Mouse (Mus musculus) urinary bladder, adult 2 months (tissue): Measurements from ENCODE around the gene Sirt3. TPM values are rescaled to one million over a fixed set of nuclear protein-coding genes. Genes with fewer than 3 reads are reported as not detected.
A peak's percentile ranks its signal among the peaks of the same experiment; 100 is the strongest.

Experiments used
- DNase-seq: peaks from one replicate; pipeline ENCODE4 v3.0.0; 2022; ENCODE audit warnings: low spot score
- polyA plus RNA-seq: library from polyadenylated mRNA; depleted of rRNA; stranded (reverse); fragments of >200 nt; gene quantifications from 2 replicates; pipeline ENCODE4 v1.2.3, GENCODE M21; 2012; rRNA removed

The Sirt3 gene
- 32.4 and 38.5 TPM in 2 replicates for polyA plus RNA-seq

DNA sequence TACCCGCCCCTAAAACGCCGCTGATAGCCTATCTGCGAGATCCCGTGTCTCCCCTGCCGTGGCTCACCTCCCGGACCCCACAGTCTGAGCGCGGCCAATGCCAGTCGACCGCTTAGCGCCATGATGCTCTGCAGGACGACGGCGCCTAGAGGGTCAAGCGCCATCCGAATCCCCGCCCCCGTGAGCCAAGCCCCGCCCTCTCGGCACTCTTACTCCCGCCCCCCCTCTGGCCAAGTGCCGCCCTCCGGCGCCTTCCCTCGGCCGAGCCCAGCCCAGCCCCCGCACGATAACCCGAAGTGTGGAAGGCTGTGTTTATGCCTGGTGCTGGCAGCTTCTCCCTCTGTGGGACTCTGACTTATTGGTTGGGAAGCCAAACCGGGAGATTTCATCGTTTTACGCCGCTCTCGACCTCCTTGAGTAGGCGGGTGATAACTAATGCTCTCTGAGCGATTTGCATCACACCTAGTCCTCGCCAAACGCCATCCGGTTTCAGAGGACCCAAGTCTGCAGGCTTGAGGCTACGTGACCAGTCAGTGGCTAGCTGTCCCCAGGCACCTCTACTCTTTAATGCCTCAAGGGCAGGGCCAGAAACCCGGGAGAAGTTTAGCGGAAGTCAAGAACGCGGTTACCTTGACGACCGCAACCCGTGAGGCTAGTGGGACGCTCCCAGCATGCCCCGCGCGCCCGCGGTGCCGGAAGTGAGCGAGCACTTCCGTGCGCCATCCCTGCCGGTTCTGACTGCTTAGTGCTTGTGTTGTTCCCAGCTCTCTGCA, at the start of gene Sirt3, which contains the start of gene Psmd13:
Sirt3 (minus strand) TSS at position 614 of the 773 bp plus-strand sequence.
Psmd13 (plus strand) TSS at position 273 of the 773 bp plus-strand sequence.
- DNase-seq, result peak; percentile 81

DNA sequence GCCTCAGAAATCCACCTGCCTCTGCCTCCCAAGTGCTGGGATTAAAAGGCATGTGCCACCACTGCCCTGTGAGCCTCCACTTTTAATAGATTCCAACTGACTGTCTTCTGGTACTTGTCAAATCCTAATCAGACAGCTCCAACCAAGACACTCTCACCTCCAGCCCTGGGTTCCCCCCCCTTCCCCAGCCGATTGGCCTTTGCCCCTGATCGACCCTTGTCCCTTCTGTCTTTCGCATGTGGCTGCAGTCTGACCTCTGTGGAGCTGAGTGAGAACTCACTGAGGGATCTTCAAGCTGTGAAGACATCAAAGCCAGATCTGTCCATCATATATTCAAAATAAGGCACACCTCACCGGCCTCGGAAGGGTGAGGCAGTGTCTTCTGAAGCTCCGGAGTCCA, 45.1 kb upstream of the Sirt3 start:
- DNase-seq, result no peak

DNA sequence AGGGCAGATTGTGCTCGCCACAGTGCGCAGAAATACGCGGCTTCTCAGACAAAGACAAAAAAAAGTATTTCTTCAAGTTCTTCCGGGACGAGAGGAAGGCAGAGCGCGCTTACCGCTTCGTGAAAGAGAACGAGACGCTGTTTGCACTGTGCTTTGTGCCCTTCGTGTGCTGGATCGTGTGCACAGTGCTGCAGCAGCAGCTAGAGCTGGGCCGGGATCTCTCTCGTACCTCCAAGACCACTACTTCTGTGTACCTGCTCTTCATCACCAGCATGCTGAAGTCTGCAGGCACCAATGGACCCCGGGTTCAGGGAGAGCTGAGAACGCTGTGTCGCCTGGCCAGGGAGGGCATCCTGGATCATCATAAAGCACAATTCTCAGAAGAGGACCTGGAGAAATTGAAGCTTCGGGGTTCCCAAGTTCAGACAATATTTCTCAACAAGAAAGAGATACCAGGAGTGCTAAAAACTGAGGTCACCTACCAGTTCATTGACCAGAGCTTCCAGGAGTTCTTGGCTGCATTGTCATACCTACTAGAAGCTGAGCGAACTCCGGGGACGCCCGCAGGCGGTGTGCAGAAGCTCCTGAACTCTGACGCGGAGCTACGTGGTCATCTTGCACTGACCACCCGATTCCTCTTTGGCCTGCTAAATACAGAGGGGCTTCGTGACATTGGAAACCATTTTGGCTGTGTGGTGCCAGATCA, 41.1 kb upstream of the Sirt3 start:
- no peak for DNase-seq

- no peak for DNase-seq
These were observed 40.4 kb upstream of the Sirt3 start for GRCm38 (mm10) chr7:140922398-140923069.

DNA sequence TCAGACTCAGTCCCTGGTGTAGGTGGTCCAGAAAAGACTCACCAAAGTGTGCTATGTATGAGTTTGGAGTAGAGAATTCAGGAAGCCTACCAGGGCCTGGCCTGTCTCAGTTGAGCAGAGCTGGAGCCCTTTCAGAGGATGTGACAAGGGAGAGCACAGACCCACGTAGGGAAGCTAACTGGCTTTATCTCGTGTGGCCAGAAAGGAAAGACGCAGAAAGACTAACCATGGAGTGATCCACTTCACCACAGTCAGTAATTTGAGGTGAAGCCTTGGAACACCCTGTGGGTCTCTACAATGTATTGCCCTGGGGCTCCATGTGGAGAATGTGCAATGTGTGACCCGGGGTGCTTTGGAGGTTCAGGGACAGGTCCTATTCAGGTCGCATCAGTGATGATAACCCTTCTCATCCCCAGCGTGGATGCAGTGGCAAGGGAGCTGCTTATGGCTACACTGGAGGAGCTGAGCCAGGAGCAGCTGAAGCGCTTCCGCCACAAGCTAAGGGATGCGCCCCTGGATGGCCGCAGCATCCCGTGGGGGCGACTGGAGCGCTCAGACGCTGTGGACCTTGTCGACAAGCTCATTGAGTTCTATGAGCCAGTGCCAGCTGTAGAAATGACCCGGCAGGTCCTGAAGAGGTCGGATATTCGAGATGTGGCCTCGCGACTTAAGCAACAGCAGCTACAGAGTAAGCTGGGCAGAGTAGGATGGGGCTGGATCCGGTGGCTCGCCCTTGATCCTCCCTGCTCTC, 39.3 kb upstream of the Sirt3 start:
- no peak for DNase-seq

- DNase-seq, result no peak
These were observed 38.4 kb upstream of the Sirt3 start, which contains the start of gene Nlrp6 for GRCm38 (mm10) chr7:140920418-140921029. TSS of gene Nlrp6 (plus strand) at chr7:140920902.

- no peak for DNase-seq
These were observed 37.8 kb upstream of the Sirt3 start for GRCm38 (mm10) chr7:140919911-140920310.

DNA sequence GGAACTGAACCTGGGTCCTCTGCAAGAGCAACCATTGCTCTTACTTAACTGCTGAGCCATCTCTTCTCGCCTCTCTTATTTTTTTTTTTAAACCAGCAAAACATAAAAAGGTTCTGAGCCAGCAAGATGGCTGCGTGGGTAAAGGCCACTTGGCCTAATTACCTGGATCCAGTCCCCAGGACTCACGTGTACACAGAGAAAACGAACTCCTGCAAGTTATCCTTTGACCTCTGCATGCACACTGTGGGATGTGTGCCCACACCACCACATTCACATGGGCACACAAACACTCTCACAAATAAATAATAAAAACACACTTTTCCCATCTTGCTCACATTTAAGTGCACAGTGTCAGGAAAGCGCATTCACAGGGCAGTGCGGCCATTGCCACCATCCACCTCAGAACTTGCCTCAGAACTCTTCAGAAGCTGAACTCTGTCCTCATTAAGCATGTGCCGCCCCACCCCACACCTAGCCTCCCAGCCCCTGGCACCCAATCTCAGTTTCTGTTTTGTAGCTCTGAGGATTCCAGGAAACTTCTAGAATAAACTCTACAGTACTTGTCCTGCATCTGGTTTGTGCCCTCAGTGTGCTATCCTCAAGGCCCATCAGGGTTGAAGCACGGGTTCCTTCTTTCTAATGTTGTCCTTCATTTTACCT, 32.1 kb upstream of the Sirt3 start:
- DNase-seq, result no peak

- DNase-seq, result no peak
These were observed 30.9 kb upstream of the Sirt3 start for GRCm38 (mm10) chr7:140912846-140913482.

GRCm38 (mm10) chr7:140912293-140912692, 30.2 kb upstream of the Sirt3 start:
- no peak for DNase-seq

DNA sequence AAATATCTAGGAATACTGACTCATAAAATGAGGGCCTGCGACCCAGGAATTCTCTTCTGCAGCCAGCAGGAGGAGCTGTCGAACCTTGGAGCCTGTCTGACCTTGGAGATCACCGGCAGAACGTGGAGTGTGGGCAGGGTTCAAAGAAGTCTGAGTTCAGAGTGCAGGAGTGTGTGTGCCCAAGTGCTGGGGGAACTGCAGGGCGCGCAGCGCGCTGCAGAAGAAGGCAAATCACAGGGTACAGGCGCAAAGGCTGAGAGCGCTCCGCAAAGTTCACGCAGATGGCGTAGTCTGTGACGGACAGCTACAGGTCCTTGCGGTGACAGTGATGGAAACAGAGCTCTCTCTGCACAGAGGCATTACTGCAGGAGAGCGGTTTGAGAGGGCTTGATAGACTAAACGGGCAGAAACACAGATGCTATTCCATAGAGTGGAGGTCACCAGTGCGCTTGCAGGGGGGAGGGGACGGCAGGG, 26.6 kb upstream of the Sirt3 start:
- peak; percentile 51 for DNase-seq

GRCm38 (mm10) chr7:140908181-140908580, 26.1 kb upstream of the Sirt3 start:
- no peak for DNase-seq

GRCm38 (mm10) chr7:140907697-140908096, 25.6 kb upstream of the Sirt3 start:
- no peak for DNase-seq

- no peak for DNase-seq
These were observed 25.0 kb upstream of the Sirt3 start for GRCm38 (mm10) chr7:140907131-140907530.

DNA sequence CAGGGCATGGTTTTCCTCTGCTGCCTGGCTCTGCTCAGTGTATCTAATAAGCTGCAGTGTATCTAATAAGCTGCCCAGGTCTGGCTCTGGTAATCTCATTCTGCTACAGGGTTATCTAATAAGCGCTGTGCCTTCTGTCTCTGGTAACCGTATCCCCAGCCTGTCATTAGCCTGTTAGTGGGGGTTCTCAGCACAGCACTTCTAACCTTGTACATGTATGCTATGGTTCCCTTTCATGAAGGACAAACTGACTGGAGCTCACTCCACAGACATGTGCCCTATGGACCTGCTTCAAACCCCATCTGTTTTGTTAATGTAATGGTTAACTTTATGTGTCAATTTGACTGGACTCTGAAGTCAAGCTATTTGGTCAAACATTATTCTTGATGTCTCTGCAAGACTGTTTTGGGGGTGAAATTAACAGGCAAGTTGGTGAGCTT, 23.6 kb upstream of the Sirt3 start:
- DNase-seq, result no peak

DNA sequence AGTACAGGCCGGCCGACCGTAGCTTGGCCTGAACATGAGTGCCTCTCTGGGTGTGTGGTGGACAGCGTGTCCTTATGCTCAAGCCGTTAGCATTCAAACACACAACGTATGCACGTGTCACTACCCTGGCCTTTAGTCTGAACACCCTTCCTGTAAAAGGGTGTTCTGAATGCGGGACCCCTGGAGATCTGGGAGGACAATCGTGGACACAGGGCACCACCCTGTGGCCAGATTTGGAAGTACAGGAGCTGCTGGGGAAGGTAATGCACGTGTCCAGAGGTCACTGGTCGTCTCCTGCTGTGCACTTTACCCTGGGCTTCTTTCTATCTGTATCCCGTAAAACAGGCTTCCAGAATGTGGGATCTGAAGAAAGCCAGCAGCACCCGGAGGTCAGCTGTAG, 21.1 kb upstream of the Sirt3 start:
- DNase-seq, result peak; percentile 67

DNA sequence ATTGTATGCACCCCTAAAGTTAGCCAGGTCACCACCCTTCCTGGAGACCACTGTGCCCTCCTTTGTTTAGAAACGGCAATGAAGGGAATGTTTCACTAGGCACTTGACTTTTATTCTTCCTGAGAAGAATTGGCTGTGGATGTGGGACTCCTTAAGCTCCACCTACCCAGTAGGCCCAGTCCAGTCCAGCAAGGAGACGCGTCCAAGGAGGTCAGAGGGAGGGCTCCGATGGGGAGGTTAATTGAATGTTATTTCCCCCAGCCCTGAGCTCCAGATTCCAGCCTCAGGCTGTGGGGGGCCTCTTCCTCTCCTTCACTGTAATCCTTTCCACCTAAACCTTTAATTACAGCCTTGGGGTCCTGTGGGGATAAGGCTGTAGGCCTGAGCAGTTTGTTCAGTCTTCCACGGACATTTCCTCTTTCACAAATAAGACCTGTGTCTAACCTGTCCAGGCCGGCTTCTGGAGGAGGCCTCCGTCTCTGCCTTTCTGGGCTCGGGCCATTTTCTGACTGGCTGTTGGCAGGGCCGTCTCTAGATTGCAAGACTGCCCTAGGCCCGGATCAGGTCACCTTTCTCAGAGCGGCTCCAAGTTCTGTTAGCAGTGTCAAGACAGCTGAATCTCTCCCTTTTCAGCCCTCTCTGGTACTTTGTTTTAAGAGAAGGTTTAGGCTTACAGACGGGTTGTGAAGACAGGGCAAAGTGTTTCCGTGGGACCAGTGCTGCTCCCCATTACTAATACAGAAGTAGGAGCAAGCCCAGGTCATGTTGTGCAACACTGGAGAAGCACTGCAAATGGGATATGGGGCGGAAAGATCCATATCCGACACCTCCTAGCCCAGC, 20.1 kb upstream of the Sirt3 start:
- DNase-seq, result no peak

DNA sequence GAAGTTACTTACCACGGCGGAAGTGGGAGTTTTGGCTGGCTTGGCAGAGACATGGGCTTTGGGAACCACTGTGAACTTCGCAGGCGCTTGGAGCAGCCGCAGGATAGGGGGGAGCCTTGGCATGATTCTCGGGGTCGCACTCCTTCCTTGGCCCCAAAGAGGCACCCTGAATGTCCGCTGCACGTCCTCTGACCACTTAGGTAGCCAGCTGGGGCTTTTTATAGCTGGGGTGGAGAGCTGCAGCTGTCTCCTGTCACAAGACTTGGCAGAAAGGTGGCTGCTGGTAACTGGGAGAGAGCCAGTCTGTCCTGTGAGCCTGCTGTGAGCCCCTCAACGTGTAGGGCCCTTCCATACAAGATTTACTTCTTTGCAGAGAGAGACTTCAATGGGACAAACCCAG, 18.1 kb upstream of the Sirt3 start, which contains the start of gene Cox8b:
Cox8b (minus strand) TSS at position 227 of the 400 bp plus-strand sequence.
- DNase-seq, result no peak

GRCm38 (mm10) chr7:140899121-140899520, 17.0 kb upstream of the Sirt3 start:
- DNase-seq, result no peak
